Mouse (Mus musculus): ENCODE measurements around the gene Dhcr24. TPM values are rescaled to one million over a fixed set of nuclear protein-coding genes. Genes with fewer than 3 reads are reported as not detected.
A peak's percentile ranks its signal among the peaks of the same experiment; 100 is the strongest.

Gene Dhcr24
- polyA plus RNA-seq, 1 experiment: 89.2 TPM

GRCm38 (mm10) chr4:106562006-106562405, 1.2 kb downstream of the Dhcr24 start:
- TF ChIP-seq CTCF (IDR thresholded peaks at IDR 0.05; ENCODE audit: borderline replicate concordance, extremely low read depth, insufficient read depth, insufficient read length) (no peak), POLR2A (IDR thresholded peaks at IDR 0.05; ENCODE audit: borderline replicate concordance, extremely low read depth, insufficient read depth, insufficient read length, poor library complexity, severe bottlenecking) (no peak)
- peak; percentile 12 for DNase-seq (ENCODE audit: low read depth)

DNA sequence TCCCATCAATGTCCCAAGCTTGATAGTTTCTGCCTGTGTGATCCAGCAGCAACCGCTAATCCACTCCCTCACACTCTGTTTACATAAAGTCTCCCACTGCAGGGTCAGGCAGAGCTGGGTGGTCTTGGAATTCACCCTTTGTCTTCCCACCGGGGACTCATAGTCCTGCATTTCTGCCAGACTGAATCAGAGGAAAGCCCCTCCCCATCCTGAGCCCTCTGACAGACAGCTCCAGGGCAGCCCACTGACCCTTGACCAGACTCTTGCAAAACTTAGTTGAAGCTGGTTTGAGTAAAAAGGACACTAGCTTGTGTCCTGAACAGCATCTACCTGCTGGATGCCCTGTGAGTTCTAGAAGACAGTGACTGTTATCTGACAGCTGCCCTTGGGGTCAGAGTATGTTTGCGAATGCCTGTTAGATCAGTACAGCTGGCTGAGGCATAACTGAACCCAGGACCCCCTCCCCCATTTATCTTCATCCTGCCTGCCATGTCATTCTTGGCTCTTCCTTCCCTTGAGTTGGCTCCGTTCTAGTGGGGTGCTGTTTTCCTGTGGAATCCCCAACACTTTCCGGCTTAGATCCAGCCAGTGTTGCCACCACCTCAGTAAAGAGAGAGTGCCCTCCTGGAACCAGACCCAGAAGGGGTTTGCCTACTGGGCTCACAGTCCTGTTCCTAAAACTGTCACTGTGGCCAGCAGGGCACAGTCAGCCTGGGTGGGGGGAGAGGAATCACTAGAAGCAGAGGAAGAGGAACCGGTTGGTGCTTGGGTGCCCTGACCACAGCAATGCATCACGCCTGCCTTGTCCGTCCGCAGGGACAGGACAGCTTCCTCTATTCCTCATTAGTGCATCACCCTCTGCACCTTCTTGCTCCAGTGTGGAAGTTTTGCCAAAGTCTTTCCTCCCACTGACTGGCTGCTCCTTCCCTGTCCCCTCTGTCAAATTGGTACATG, 2.3 kb downstream of the Dhcr24 start:
- DNase-seq (ENCODE audit: low read depth): no peak

DNA sequence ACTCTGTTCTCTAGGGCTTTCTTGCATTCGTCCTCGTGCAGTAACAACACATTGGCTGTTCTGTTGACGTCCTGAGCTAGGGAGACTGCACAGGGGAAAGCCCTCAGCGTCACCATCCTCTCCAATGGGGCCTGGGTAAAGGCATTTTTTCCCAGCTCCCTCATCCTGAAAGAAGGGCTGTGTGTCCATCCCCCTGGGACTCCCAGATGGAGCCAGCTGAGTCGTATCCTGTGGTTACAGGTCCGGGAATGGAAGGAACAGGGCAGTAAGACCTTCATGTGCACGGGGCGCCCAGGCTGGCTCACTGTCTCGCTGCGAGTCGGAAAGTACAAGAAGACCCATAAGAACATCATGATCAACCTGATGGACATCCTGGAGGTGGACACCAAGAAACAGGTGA, 3.3 kb downstream of the Dhcr24 start:
- TF ChIP-seq CTCF (IDR thresholded peaks at IDR 0.05; ENCODE audit: borderline replicate concordance, extremely low read depth, insufficient read depth, insufficient read length) (no peak), POLR2A (IDR thresholded peaks at IDR 0.05; ENCODE audit: borderline replicate concordance, extremely low read depth, insufficient read depth, insufficient read length, poor library complexity, severe bottlenecking) (no peak)
- DNase-seq (ENCODE audit: low read depth): no peak

More for the DNA sequence above, 2.3 kb downstream of the Dhcr24 start:
- TF ChIP-seq POLR2A (IDR thresholded peaks at IDR 0.05; ENCODE audit: borderline replicate concordance, extremely low read depth, insufficient read depth, insufficient read length, poor library complexity, severe bottlenecking): no peak
- TF ChIP-seq CTCF (IDR thresholded peaks at IDR 0.05; ENCODE audit: borderline replicate concordance, extremely low read depth, insufficient read depth, insufficient read length): no peak

GRCm38 (mm10) chr4:106569680-106570079, 8.8 kb downstream of the Dhcr24 start:
- TF ChIP-seq POLR2A (IDR thresholded peaks at IDR 0.05; ENCODE audit: borderline replicate concordance, extremely low read depth, insufficient read depth, insufficient read length, poor library complexity, severe bottlenecking) (no peak), CTCF (IDR thresholded peaks at IDR 0.05; ENCODE audit: borderline replicate concordance, extremely low read depth, insufficient read depth, insufficient read length) (no peak)
- DNase-seq (ENCODE audit: low read depth): peak; percentile 23

DNA sequence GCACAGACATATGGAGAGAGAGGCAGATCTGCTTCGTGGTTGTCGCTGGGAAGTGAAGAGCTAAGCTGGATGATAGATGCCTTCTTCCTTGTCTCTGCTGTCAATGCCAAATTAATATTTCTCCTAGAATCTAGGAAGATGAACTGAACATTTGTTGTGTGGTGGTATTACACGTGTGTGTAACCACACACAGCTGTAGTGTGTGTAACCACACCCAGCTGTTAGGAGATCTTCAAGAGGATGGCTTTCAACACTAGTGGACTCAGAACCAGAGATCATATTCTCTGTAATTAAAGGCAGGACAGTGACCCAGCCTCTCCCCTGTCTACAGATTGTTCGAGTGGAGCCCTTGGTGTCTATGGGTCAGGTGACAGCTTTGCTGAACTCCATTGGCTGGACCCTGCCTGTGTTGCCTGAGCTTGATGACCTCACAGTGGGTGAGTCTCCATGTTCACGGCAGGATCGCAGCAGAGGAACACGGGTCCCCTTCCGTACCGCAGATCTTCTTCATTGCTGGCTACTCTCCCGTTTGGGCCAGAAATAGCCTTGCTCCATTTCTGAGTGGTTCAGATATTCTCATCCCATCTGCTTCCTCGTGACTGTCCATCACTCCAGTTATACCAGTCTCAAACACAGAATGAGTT, 10.4 kb downstream of the Dhcr24 start:
- DNase-seq (ENCODE audit: low read depth): no peak
- TF ChIP-seq POLR2A (IDR thresholded peaks at IDR 0.05; ENCODE audit: borderline replicate concordance, extremely low read depth, insufficient read depth, insufficient read length, poor library complexity, severe bottlenecking) (no peak), CTCF (IDR thresholded peaks at IDR 0.05; ENCODE audit: borderline replicate concordance, extremely low read depth, insufficient read depth, insufficient read length) (no peak)

GRCm38 (mm10) chr4:106575022-106575421, 14.2 kb downstream of the Dhcr24 start:
- TF ChIP-seq POLR2A (IDR thresholded peaks at IDR 0.05; ENCODE audit: borderline replicate concordance, extremely low read depth, insufficient read depth, insufficient read length, poor library complexity, severe bottlenecking) (no peak), CTCF (IDR thresholded peaks at IDR 0.05; ENCODE audit: borderline replicate concordance, extremely low read depth, insufficient read depth, insufficient read length) (no peak)
- DNase-seq (ENCODE audit: low read depth): no peak

DNA sequence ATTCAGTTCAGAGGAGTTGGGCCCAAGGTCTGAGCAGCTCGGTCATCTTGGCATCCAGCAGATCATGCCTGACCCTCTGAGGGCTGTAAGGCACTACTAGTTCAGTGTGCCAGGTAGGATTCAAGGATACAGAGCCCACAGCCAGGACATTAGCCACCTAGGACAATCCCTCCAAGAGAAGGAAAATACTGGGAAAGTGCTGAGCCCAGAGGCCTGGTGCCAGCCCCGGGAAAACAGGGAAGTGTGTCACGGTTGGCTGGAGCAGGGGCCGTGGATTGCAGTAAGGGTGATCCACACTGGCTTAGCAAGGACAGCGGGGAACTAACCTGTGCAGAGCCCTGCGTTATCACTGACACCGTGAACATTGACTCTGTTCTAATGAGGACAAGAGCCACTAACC, 16.7 kb downstream of the Dhcr24 start:
- no peak for DNase-seq (ENCODE audit: low read depth)

DNA sequence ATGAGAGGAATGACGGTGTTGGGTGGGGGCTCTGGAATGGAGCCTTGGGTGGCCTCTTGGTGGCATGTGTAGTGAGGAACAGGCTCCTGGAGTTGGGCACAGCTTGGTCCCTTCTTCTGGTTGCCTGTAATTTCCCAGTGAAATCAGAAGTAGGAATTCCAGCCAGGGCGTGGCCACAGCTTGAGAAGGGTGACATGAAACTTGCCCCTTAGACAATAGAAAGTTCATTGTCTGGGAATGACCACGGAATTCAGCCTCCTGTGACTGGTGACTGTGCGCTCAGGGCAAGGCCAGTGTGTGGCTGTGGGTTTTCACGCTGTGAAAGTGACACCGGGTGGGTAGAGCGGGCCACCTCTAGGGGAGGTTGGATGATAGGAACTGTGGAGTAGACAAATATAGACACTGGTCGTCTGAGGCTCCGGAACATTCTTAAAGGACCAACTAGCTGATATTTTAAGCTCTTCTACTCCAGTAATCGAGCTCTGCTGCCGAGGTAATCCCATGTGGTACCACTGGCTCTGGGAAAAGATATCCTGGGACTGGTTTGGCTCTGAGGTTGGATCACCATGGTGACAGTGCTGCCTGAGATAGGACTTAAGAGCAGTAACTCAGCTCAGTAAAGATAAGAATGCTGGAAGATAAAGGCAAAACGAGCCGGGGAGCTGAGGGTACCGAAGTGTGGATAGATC, 20.5 kb downstream of the Dhcr24 start:
- no peak for DNase-seq (ENCODE audit: low read depth)
- no peak for TF ChIP-seq CTCF (IDR thresholded peaks at IDR 0.05; ENCODE audit: borderline replicate concordance, extremely low read depth, insufficient read depth, insufficient read length)
- TF ChIP-seq POLR2A (IDR thresholded peaks at IDR 0.05; ENCODE audit: borderline replicate concordance, extremely low read depth, insufficient read depth, insufficient read length, poor library complexity, severe bottlenecking): no peak

More for the DNA sequence above, 16.7 kb downstream of the Dhcr24 start:
- TF ChIP-seq CTCF (IDR thresholded peaks at IDR 0.05; ENCODE audit: borderline replicate concordance, extremely low read depth, insufficient read depth, insufficient read length) (no peak), POLR2A (IDR thresholded peaks at IDR 0.05; ENCODE audit: borderline replicate concordance, extremely low read depth, insufficient read depth, insufficient read length, poor library complexity, severe bottlenecking) (no peak)

- no peak for TF ChIP-seq CTCF (IDR thresholded peaks at IDR 0.05; ENCODE audit: borderline replicate concordance, extremely low read depth, insufficient read depth, insufficient read length)
- no peak for TF ChIP-seq POLR2A (IDR thresholded peaks at IDR 0.05; ENCODE audit: borderline replicate concordance, extremely low read depth, insufficient read depth, insufficient read length, poor library complexity, severe bottlenecking)
- no peak for DNase-seq (ENCODE audit: low read depth)
These were observed 21.0 kb downstream of the Dhcr24 start for GRCm38 (mm10) chr4:106581865-106582204.

- DNase-seq (ENCODE audit: low read depth): no peak
- TF ChIP-seq POLR2A (IDR thresholded peaks at IDR 0.05; ENCODE audit: borderline replicate concordance, extremely low read depth, insufficient read depth, insufficient read length, poor library complexity, severe bottlenecking) (no peak), CTCF (IDR thresholded peaks at IDR 0.05; ENCODE audit: borderline replicate concordance, extremely low read depth, insufficient read depth, insufficient read length) (no peak)
These were observed 21.8 kb downstream of the Dhcr24 start for GRCm38 (mm10) chr4:106582428-106583153.
